Mouse (Mus musculus) frontal cortex, postnatal 10 days (tissue): ENCODE measurements at regions not wholly inside any gene's neighbourhood (a gene's known extent, or its start where the extent isn't known, plus 50 kb on each side); places are given as distances from the start of the nearest gene placed in this dataset.

Experiments
- DNase-seq, 2 experiments: peaks; one replicate each; pipeline ENCODE4 v3.0.0; 2022; ENCODE audit warnings: low spot score in 2 of 2, mixed read lengths in 1 of 2

DNA sequence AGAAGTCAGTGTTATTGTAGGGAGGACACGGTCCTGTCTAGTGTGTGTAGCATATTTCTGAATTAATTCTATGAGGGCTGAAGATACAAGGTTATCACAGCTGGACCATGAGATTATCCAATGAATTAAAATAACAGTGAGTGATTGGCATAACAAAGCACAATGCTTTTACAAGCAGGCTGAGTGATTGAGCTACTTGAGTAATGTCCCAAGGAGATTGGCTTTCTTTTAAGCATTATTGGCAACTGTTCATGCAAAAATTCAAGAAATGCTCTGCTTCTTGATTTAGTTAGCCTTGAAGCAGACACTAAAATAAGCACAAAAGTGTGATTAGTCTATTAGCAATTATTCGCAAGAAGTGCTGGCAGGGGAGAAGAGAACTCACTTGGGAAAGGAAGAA lies 219.4 kb upstream of the Etaa1 start:
- no peak for DNase-seq

GRCm38 (mm10) chr11:18171207-18171776 lies 217.6 kb upstream of the Etaa1 start:
- no peak for DNase-seq

DNA sequence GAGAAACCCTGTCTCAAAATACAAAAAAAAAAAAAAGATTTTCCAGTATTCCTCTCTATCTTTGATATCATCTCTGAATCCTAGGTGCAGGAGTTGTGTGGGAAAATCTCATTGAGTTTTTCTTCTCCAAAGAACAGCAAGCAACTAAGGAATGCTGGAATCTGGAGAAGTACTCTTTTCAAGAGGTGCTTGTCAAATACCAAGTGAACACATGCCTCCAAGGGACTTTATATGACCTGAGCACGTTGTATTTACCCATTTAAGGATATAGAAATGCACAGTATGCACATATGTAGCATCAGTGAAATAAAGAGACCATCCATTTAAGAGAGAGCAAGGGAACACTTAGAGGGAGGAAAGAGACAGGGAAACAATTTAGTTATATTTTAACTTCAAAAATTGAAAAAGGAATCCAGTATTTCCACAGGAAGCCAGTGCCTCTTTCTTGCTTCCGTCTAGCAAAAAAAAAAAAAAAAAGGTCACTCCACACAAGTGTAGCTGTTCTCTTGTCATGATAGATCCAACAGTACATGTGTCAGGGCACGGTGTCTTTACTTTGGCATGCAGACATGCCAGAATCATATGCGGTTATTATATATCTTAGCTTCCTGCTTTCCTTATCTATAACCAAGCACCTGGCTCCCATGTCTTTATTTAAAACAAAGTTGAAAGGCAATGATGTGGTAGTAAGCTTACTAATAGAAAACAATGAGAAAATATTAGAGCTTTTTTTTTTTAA lies 212.1 kb upstream of the Etaa1 start:
- no peak for DNase-seq

DNA sequence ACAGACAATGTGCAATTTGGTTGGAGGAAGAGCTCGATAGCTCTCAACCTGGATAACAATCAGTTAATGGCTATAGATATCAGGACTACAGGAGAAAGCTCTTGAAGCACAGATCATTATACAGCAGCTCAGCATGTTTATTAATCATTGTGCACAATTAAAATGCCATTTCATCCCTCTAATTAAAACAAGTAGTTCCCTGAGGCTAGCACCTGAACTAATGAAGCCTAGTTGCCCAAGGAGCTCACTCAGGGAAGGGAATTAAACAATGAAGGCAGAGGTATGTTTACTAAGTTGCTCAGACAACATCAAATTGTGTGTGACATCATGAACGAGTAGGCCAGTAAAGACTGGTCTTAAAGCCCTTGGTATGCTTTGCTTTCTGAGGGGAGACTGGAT lies 210.3 kb upstream of the Etaa1 start:
- DNase-seq = no peak

DNA sequence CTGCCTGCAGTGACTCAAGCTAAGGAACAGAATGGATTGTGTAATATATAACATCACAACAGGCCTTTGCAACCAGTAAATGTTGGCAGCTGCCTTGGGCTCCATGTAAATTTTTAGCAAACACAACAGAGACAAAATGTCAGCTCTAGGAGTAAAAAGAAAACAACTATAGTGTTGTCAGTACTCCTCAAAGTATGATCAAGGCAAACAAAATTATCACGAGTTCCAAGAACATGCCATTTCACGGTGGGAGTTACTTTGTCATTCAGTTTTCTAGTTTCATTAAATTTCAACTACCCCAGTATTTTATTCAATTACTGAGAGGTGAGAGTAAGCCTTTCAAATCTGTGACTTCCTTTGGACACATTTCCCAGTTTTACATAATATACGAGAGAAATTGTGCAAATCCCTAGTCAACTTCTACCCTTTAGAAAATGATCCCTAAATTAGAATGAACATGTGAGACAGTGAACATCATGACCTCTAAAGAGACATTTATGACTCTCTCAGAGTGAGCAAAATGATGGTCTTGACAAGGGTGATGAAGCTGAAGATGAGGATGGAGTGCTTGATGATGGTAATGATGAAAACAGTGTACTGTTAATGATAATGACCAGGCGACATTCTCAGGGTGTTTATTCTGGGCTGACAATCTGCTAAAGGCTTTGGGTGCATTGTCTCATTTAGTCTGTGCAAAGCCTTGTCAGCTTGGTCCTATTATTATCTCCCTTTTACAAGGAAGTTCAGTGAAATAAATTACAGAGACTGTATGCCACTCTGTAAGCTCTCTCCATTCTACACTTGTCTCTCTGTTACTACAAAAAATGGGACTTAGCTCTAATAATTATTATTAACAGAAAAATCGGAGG lies 209.7 kb upstream of the Etaa1 start:
- no peak for DNase-seq

GRCm38 (mm10) chr11:18156506-18156905 lies 202.8 kb upstream of the Etaa1 start:
- no peak for DNase-seq

DNA sequence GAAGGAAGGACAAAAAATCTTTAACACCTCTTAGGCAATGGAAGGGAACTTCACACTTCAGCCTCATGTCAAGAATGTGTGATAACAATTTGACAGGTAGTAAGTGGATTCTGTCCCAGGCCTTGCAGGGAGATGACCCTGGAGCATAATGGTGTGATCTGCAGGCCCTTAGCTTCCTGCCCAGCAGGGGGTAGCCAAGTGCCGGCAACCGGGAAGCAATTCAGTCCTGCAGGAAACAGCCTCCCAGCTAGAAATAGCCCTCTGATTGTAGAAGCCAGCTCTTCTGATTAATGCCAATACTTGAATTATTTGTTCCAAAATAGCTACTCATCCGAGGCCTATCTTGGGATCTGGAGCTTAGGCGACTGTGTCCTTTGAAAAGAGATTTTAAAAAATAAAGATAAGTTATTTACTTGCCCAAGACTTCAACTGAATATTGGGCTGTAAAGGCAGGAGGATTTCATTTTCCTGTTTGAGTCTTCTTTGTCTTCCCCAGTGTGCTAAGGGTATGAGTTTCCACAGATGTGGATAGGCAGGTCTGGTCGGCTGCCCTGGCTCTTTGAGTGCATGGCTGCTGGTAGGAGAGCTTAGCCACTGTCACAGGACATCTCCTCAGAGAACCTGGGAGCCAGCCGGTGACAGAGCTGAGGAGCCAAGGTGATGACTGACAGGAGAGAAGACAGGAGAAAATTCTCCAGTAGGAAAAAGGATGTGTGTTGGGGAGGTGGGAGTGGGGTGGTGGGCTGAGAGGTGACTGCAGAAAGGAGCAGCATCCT lies 198.3 kb upstream of the Etaa1 start:
- DNase-seq = peak in 1 of 2 experiments; percentile 37

- no peak for DNase-seq
These were observed 197.7 kb upstream of the Etaa1 start for GRCm38 (mm10) chr11:18151369-18151768.

DNA sequence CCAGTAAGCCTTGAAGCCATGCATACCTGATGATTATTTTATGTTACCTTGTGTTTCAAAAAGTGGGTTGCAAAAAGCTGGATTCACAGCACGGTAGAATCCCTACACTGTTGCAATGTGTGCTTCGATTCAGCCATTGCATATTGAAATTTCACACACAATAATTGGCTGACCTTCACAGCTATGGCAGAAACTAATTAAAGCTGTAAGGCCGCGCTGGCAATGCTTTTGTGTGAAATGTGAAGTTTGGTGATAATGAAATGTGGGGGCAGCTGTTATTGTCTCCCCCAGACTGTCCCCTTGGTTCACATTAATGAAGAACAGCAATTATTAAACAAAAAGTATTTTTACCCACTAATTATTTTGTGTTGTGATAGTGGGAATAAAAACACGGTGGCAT lies 173.8 kb upstream of the Etaa1 start:
- no peak for DNase-seq

GRCm38 (mm10) chr11:18123031-18123430 lies 169.4 kb upstream of the Etaa1 start:
- DNase-seq = peak in 1 of 2 experiments; percentile 3

DNA sequence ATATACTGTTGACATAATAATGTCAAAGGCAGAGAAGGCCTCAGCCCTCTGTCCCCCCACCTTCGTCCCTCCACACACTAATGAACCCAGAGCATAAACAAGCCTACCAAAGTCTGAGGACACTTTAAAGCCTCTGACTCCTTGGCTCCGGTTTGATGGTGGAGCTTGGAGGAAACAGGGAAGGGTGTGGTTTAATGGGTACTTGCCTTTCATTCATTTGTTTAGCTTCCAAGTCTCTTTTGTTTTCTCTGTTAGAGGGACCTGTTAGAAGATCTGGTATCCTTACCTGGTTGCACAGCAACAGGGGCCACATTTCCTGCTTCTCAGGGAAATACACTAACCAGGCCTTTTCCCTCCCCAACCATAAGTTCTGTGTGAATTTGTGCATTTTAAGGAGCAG lies 168.9 kb upstream of the Etaa1 start:
- no peak for DNase-seq

DNA sequence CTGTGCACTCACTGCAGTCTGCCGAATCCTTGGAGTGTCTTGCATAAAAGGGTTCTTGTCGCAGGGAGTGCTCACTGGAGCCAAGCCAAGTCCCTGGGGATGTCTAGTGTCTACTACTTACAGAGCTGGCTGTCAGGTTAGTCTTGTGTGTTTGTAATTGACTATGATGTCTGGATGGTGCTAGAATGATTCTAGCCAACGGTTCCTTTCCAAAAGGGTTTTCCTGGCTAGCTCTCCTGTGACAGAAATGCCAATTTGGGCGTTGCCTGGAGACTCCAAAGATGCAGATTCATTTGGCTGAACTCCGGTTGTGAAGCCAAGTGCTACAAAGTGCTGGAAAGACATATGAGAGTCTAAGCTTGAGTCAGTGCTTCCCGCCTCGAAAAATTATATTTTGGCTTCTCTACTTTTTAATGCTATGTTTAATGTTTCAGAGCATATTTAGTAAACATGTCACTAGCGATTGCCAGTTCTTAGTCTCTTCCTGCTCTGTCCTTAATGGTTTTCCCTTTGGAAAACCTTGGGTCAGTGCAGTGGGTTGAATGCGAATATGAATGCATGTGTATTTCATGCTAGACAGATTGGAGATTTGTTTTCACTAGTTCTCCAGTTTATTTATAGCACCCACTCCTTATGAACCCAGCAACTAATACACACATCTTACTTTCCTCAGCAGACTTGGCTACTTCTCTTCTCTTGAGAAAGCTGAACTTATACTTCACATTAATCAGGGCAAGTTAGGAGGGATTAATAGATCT lies 162.2 kb upstream of the Etaa1 start:
- DNase-seq = peak; percentile 36 to 43

GRCm38 (mm10) chr11:18102841-18103240 lies 149.2 kb upstream of the Etaa1 start:
- no peak for DNase-seq

- no peak for DNase-seq
These were observed 122.3 kb upstream of the Etaa1 start for GRCm38 (mm10) chr11:18075840-18076435.

DNA sequence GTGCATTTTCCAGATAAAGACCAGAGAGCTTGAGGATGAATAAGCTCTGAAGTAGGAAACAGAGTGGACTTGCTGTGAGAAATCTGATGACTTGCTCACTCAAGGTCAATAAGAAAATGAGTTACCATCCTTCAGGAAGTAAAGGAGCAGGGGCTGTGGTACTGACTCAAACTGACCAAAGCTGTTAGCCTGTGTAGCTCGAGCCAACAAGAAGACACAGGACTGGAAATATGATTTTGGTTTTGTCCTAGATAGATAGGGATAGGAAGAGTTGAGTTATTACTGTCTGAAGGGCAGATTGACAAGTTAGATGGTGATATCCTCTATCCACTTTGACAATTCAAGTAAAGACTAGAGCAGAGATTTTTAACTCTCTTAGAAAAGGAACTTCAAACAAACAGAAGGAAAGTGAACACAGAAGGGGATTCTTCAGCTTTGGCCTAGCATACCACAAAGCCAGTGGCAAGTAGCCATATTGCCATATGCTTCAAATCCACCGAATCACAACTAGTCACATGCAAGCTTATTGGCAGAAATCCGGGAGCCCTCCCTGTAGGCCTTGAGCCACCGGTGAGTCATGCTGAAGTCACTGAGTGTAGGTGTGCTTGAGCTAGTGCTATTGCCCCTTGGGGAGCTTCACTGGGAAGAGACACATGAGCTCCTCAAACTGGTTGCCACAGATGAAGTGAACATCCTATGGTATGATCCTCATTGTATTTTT lies 117.1 kb upstream of the Etaa1 start:
- no peak for DNase-seq

GRCm38 (mm10) chr11:18070032-18070374 lies 116.3 kb upstream of the Etaa1 start:
- DNase-seq = no peak

GRCm38 (mm10) chr11:18069348-18070031 lies 115.8 kb upstream of the Etaa1 start:
- DNase-seq = no peak

DNA sequence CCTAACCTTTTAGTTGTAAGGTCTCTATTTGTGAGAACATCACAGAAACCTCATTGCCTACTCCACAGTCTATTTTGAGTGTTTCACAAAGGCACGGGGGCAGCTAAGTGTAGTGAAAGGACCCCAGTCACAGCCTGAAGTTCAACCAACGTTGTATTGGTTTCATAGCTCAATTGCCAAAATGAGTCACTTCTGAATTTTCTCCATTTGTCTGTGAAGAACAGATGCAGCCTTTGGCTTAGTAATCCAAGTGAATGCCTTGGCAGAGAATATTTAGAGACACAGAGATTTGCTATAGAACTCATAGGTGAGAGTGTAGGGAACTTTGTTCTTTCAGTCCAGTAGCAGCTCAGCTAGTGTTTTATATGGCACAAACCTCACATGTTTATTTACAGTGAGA lies 114.4 kb upstream of the Etaa1 start:
- DNase-seq = no peak

DNA sequence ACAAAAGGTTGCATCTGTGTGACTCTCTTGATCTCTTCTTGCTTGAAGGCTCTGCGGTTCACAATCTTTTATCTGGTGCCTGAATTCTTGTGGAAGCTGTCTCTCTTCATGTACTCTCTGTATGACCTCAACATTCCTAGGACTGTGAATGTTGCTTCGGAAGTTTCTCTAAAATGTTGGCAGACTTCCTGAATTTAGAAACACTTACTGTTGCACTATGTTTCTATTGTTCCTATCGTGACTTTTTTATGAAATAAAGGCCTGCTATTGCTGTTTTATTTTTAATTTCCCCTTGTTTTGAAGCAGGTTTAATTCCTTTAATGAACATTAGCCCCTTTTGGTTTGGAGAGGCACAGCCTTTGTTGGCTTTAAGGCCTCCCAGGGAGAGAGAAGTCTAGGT lies 114.0 kb upstream of the Etaa1 start:
- no peak for DNase-seq

DNA sequence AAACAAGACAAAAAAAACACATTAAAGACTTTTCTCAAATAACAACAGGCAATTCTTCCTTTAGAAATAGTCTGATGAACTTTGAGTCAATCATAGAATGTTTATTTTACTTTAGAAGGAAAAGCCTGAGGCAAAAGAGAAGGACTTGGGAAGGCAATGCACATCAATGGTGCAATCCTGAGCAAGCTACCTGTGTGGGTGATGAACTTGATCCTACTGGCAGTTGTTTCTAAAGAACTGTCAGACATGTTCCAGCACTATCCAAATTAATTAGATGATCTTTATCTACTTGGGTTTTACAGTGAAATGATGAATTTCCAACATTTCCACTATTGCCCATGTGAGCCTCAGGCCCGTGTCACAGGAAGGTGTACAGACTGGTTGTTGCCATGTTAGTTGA lies 87.9 kb upstream of the Etaa1 start:
- no peak for DNase-seq
